Mouse (Mus musculus) frontal cortex, postnatal 14 days (tissue): Measurements from ENCODE around the gene Stk24.
A peak's percentile ranks its signal among the peaks of the same experiment; 100 is the strongest.

ENCODE experiments used
- DNase-seq, 2 experiments: peaks; one replicate each; pipeline ENCODE4 v3.0.0; 2022; ENCODE audit warnings: low spot score in 2 of 2

Gene Stk24

DNA sequence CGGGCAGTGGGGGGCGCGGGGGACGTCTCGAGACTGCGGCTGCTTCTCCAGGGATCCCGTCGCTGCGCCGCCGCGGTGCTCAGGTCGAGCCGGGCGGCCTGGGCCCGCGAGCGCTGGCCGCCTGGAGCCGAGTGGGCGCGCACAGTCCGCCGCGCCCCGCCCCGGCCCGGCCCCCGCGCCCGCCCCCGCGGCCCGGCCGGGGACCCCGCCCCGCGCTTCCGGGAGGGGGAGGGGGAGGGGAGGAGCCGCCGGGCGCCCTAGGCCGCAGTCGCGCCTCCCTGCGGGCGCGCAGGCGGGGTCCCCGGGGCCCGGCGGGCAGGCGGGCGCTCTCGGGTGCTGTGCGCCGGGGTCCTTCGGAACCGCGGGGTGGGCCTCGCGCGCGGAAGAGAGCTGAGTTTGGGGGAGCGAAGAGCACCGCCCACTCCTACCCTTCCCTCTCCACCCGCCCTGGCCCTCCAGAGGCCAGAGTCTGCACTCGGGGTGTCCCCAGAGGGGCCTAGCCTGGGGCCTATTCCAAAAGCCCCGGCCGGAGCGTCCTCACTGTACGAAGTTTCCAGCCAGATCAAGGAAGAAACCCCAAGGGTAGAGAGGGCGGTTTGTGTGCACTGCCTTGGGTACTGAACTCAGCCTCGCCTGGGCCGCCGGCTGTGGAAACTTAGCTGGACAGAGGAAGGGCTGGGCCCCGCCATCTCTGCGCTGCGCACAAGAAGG is 540 bp downstream of the Stk24 start:
- peak; percentile 36 to 54 for DNase-seq

- no peak for DNase-seq
These were observed 1.3 kb downstream of the Stk24 start for GRCm38 (mm10) chr14:121378243-121379115.

GRCm38 (mm10) chr14:121376566-121376965 is 3.2 kb downstream of the Stk24 start:
- no peak for DNase-seq

- DNase-seq, result no peak
These were observed 5.9 kb downstream of the Stk24 start for GRCm38 (mm10) chr14:121373901-121374300.

DNA sequence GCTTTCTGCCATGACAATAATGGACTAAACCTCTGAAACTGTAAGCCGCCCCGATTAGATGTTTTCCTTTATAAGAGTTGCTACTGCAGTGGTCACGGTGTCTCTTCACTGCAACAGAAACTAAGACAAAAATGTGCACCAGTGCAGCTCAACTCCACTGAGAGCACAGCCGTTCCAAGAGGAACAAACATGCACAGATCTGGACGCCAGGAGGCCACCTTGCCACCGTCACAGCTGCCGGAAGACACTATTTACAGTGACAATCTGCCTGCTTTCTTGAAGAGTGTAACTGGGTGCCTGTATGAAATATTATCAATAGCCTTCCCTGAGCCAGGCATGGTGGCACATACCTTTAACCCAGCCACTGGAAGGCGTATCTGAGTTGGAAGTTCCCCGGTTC is 6.8 kb downstream of the Stk24 start:
- DNase-seq, result no peak

- DNase-seq, result no peak
These were observed 7.6 kb downstream of the Stk24 start for GRCm38 (mm10) chr14:121371911-121372820.

GRCm38 (mm10) chr14:121369385-121369784 is 10.4 kb downstream of the Stk24 start:
- no peak for DNase-seq

DNA sequence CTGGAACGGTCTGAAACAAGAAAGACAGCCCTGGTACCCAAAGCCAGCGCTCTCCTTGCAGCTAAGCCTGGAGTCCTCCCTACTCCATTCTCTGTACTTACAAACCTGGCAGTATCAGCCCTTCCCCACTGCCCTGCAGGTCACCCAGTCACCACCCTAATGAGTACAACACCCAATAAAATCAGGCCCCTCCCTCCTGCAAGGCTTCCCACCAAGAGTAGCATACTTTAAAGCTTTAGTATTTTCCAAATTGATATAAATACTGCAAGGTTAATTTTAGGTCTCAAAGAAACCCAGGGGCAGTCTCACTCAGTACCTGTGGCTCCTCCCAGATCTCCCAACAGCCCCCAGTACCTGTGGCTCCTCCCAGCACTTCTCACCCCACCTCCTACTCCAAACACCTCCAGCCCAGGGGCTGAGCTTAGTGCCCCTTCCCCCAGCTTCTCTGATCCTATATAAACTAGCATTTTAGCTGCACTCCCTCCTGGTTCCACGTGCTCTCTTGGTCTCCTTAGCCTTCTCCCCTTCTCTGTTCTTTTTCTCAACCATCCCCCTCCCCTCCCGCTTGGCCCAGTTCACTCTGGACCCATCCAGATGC is 11.6 kb downstream of the Stk24 start:
- DNase-seq, result no peak

- no peak for DNase-seq
These were observed 13.7 kb downstream of the Stk24 start for GRCm38 (mm10) chr14:121365991-121366728.

GRCm38 (mm10) chr14:121365390-121365789 is 14.4 kb downstream of the Stk24 start:
- no peak for DNase-seq

DNA sequence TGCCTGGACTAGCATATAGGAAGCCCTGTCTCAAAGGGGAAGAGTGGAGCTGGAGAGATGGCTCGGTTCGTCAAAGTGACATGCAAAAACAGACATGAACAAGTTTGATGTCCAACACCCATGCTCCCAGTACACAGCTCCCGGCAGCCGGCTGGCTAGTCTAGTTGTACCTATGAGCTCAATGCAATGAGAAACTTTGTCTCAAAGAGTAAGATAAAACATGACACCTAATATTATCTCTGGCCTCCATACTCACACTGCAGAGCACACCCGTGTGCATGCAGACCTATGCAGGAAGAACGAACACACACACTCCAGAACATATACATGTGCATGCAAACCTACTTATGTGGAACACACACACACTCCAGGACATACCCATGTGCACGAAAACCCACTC is 15.5 kb downstream of the Stk24 start:
- DNase-seq, result no peak

GRCm38 (mm10) chr14:121361319-121362114 is 18.3 kb downstream of the Stk24 start:
- DNase-seq, result no peak

- no peak for DNase-seq
These were observed 20.0 kb downstream of the Stk24 start for GRCm38 (mm10) chr14:121359850-121360249.

DNA sequence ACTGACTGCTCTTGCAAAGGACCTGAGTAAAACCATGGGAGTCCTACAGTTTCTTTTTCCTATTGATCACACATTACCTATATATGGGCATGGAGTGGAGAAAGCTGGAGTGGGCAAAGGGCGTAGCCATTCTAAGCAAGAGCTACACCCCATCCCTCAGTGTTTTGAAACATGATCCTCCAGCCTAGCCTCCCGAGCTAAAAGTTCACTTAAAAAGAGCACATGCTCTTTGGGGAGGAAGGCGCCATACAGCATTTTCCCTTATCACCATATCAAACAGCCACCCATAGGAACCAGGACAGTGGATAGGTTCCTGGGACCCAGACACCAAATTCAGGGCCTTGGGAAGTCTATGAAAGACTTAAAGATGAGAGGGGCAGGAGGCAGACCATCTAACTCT is 20.8 kb downstream of the Stk24 start:
- no peak for DNase-seq

DNA sequence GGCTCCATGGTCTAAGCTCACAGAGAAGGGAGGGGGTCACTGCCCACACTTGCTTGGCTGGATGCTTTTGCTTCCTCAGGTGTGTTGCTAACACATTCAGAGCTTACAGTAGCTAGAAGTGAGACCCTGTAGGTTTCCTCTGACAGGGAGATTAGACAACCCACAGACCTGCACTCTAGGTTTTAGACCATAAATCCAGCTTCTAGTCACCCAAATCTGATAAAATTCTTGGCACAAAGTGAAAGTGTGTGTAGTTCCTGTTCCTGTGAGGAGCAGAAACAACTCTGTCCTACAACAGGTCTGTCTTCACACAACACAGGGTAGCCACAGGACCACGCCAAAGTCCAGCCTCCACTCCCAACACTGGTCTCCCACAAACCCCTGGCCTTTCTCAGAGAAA is 21.5 kb downstream of the Stk24 start:
- no peak for DNase-seq

GRCm38 (mm10) chr14:121356336-121356862 is 23.4 kb downstream of the Stk24 start:
- DNase-seq, result no peak

- DNase-seq, result no peak
These were observed 24.1 kb downstream of the Stk24 start for GRCm38 (mm10) chr14:121355732-121356131.

GRCm38 (mm10) chr14:121353648-121354377 is 26.0 kb downstream of the Stk24 start:
- DNase-seq, result no peak

- no peak for DNase-seq
These were observed 27.1 kb downstream of the Stk24 start for GRCm38 (mm10) chr14:121352744-121353143.
